Mouse (Mus musculus): ENCODE measurements around the gene Hhat. TPM values are rescaled to one million over a fixed set of nuclear protein-coding genes. Genes with fewer than 3 reads are reported as not detected.

Hhat gene
- total and polyA plus RNA-seq, 3 experiments, result 0.39 to 1.0 TPM; not detected in 1

DNA sequence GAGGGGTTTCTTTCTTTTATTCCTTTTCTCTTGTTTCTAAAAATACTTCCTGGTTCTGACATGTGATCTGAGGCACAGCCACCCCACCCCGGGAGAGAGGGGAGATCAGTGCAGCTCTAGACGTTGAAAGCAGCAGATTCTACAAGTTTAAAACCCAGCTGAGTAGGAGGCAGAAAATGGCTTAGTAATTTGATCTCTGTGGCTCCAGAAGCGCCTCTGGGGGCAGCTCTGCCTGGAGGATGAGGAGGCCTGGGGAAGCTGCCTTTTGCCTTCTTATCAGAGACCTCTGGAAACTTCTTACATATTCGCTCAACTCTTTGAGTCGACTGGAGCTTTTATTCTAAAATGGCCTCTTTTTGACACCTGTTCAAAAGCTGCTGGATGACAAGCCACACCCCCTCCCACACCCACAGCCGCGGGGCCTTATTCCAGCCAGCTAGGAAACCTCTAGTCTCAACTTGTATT lies 20.9 kb upstream of the Hhat start:
- H3K36me3 ChIP-seq (ENCODE audit: control insufficient read depth in 1 of 2, insufficient read depth in 2 of 2, low read length in 2 of 2), result peaks cover 0 to 12% of the 10 kb centered on the region in 2 experiments; a peak in 2 of 4 replicates
- peak; percentile 73 for DNase-seq (ENCODE audit: low read depth, low spot score)
- H3K4me3 ChIP-seq (ENCODE audit: control insufficient read depth in 1 of 2, insufficient read depth in 1 of 2, low read depth in 2 of 2, low read length in 2 of 2), result peak overlapping the region; percentile 28 to 53; a peak in 3 of 4 replicates
- H3K9ac ChIP-seq (ENCODE audit: control insufficient read depth, low read depth, low read length, poor library complexity, severe bottlenecking), result peak overlapping the region; percentile 72
- peak in 1 of 2 experiments; percentile 26; a peak in 1 of 4 replicates for TF ChIP-seq POLR2A (IDR thresholded peaks at IDR 0.05; ENCODE audit: control insufficient read depth in 1 of 2, insufficient read depth in 1 of 2, low read depth in 1 of 2, low read length in 2 of 2, poor library complexity in 1 of 2)
- peak; percentile 79 for TF ChIP-seq USF1 (IDR thresholded peaks at IDR 0.05; ENCODE audit: low read depth, low read length)
- TF ChIP-seq ELF1 (IDR thresholded peaks at IDR 0.05; ENCODE audit: low read depth, low read length), result peak; percentile 62
- no peak for TF ChIP-seq NELFE (IDR thresholded peaks at IDR 0.05; ENCODE audit: low read depth, low read length)
- TF ChIP-seq GATA1 (IDR thresholded peaks at IDR 0.05; ENCODE audit: low read depth, low read length), result 0 out of 2 replicates have a peak, but pooled peaks have one; percentile 28
- 0 out of 2 replicates have a peak, but pooled peaks have one; percentile 16 for TF ChIP-seq HCFC1 (IDR thresholded peaks at IDR 0.05; ENCODE audit: low read depth, low read length)
- H3K27ac ChIP-seq (ENCODE audit: control insufficient read depth, low read depth, low read length), result peak overlapping the region; percentile 81
- no peaks in the 10 kb centered on the region for H3K9me3 ChIP-seq (replicated peaks; ENCODE audit: insufficient read depth, low read length)
- H3K79me2 ChIP-seq (ENCODE audit: control insufficient read depth, insufficient read depth, low read length, poor library complexity), result no peaks in the 10 kb centered on the region; the same call in 1 of the 2 replicates
- no peaks in the 10 kb centered on the region for H3K27me3 ChIP-seq (ENCODE audit: control insufficient read depth in 1 of 2, insufficient read depth in 2 of 2, low read length in 2 of 2)
- H3K4me1 ChIP-seq (ENCODE audit: control insufficient read depth in 1 of 2, insufficient read depth in 2 of 2, low read length in 2 of 2), result peaks cover 3 to 21% of the 10 kb centered on the region in 2 experiments; a peak in 3 of 4 replicates

DNA sequence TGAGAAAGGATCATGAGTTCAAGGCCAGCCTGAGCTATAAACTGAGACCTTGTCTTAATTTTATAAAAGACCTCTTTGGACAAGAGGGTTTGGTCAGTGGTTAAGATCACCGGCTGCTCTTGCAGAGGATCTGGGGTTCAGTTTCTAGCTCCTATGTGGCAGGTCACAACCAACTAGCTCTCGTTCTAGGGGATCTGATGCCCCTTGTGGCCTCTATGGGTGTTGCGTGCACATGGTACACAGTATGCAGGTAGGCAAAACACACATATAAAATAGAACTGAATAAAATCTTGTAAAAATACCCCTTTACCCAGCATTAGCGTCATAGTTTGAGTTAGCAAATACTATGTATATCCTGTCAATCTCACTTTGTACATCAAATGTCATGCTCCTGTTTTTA lies 19.4 kb upstream of the Hhat start:
- Histone ChIP-seq H3K4me1 (ENCODE audit: control insufficient read depth in 1 of 2, insufficient read depth in 2 of 2, low read length in 2 of 2) (peaks cover 3 to 14% of the 10 kb centered on the region in 2 experiments; a peak in 3 of 4 replicates), H3K4me3 (ENCODE audit: control insufficient read depth in 1 of 2, insufficient read depth in 1 of 2, low read depth in 2 of 2, low read length in 2 of 2) (no peak overlapping the region), H3K27me3 (ENCODE audit: control insufficient read depth in 1 of 2, insufficient read depth in 2 of 2, low read length in 2 of 2) (no peaks in the 10 kb centered on the region; a peak in 1 of 4 replicates), H3K9ac (ENCODE audit: control insufficient read depth, low read depth, low read length, poor library complexity, severe bottlenecking) (no peak overlapping the region), H3K27ac (ENCODE audit: control insufficient read depth, low read depth, low read length) (no peak overlapping the region), H3K36me3 (ENCODE audit: control insufficient read depth in 1 of 2, insufficient read depth in 2 of 2, low read length in 2 of 2) (peaks cover 0 to 10% of the 10 kb centered on the region in 2 experiments; a peak in 2 of 4 replicates), H3K79me2 (ENCODE audit: control insufficient read depth, insufficient read depth, low read length, poor library complexity) (no peaks in the 10 kb centered on the region; the same call in 1 of the 2 replicates), H3K9me3 (replicated peaks; ENCODE audit: insufficient read depth, low read length) (no peaks in the 10 kb centered on the region)
- DNase-seq (ENCODE audit: low read depth, low spot score), result peak; percentile 71
- peak; percentile 25; the same call in 1 of the 2 replicates for TF ChIP-seq SMC3 (IDR thresholded peaks at IDR 0.05; ENCODE audit: low read depth, low read length)
- peak; percentile 39 for TF ChIP-seq RAD21 (IDR thresholded peaks at IDR 0.05; ENCODE audit: low read depth, low read length)
- peak; percentile 60 to 66 (median 64) for TF ChIP-seq CTCF (IDR thresholded peaks at IDR 0.05 in 2 of 3, conservative IDR thresholded peaks at IDR 0.05 in 1 of 3; ENCODE audit: control insufficient read depth in 1 of 3, insufficient read depth in 1 of 3, low read depth in 2 of 3, low read length in 3 of 3, poor library complexity in 1 of 3, severe bottlenecking in 1 of 3)
- no peak for TF ChIP-seq MYB (IDR thresholded peaks at IDR 0.05; ENCODE audit: low read depth, low read length)
- no peak for TF ChIP-seq ZMIZ1 (IDR thresholded peaks at IDR 0.05; ENCODE audit: low read depth, low read length)
- no peak for TF ChIP-seq POLR2AphosphoS2 (IDR thresholded peaks at IDR 0.05; ENCODE audit: low read length)
- TF ChIP-seq TBP (IDR thresholded peaks at IDR 0.05; ENCODE audit: low read depth, low read length), result no peak
- TF ChIP-seq MYC (IDR thresholded peaks at IDR 0.05; ENCODE audit: low read depth, low read length), result peak; percentile 65; the same call in 1 of the 2 replicates
- TF ChIP-seq CHD1 (IDR thresholded peaks at IDR 0.05; ENCODE audit: low read depth, low read length), result no peak
- TF ChIP-seq NRF1 (IDR thresholded peaks at IDR 0.05; ENCODE audit: insufficient read depth, low read depth, low read length, poor library complexity, severe bottlenecking), result no peak
- TF ChIP-seq E2F4 (IDR thresholded peaks at IDR 0.05; ENCODE audit: borderline replicate concordance, low read depth, low read length), result no peak

Measured in MEL (cell line).